Mouse (Mus musculus): Measurements from ENCODE around the gene Olfr77. TPM values are rescaled to one million over a fixed set of nuclear protein-coding genes. Genes with fewer than 3 reads are reported as not detected.

The Olfr77 gene
- 0.27 and 0.43 TPM in 2 replicates for polyA plus RNA-seq (2014; fragmentation: Nextera tagmentation; extraction: Ambion mirVana)

- Histone ChIP-seq H3K9me3 (ENCODE audit: control insufficient read depth, low read length) (peaks cover 5% of the 10 kb centered on the region), H3K27ac (ENCODE audit: low read depth, low read length) (no peak within 1 kb of the TSS), H3K4me1 (ENCODE audit: control insufficient read depth, insufficient read depth, low read length) (no peaks in the 10 kb centered on the region), H3K27me3 (ENCODE audit: control insufficient read depth, insufficient read depth, low read length) (no peaks in the 10 kb centered on the region), H3K4me3 (ENCODE audit: low read length) (no peak within 1 kb of the TSS), H3K9ac (ENCODE audit: low read depth, low read length) (no peak within 1 kb of the TSS), H3K4me2 (replicated peaks; ENCODE audit: low read depth, low read length) (no peak within 1 kb of the TSS), H3K36me3 (ENCODE audit: control insufficient read depth, insufficient read depth, low read length) (no peaks in the 10 kb centered on the region)
- ATAC-seq (ENCODE audit: low FRiP score, low TSS enrichment): no peak
- WGBS: 91% methylated on average over 2 of the region's 2 CpGs
Observed at GRCm38 (mm10) chr9:19916565-19916964, at the start of gene Olfr77. Olfr77 (plus strand) TSS chr9:19916865.

DNA sequence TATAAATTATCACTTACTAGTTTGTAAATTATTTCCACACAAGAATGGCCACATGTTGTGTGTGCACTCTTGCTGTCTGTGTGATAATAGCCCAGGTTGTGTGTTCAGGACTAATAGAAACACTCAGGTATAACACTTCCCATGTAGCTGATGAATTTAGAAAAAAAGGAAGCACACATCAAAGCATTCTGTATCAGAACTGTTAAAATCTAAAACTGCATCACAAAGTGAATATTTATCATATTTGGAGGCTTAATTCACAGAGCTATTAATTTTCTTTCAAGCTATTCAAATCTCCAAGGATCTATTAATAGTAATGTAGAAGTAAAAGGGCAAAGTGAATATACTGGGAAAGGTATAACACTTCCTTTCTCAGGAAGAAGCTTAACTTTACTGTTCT, 28.8 kb upstream of the Olfr77 start, which contains the start of gene Olfr862:
Gene Olfr862, minus strand, starts transcription at position 101 of the 400 bp plus-strand sequence.
- Histone ChIP-seq H3K9me3 (ENCODE audit: control insufficient read depth, low read length) (no peaks in the 10 kb centered on the region), H3K27me3 (ENCODE audit: control insufficient read depth, insufficient read depth, low read length) (no peaks in the 10 kb centered on the region), H3K4me2 (replicated peaks; ENCODE audit: low read depth, low read length) (no peak within 1 kb of the TSS), H3K36me3 (ENCODE audit: control insufficient read depth, insufficient read depth, low read length) (no peaks in the 10 kb centered on the region), H3K9ac (ENCODE audit: low read depth, low read length) (no peak within 1 kb of the TSS), H3K4me1 (ENCODE audit: control insufficient read depth, insufficient read depth, low read length) (no peaks in the 10 kb centered on the region), H3K4me3 (ENCODE audit: low read length) (no peak within 1 kb of the TSS), H3K27ac (ENCODE audit: low read depth, low read length) (no peak within 1 kb of the TSS)
- no peak for ATAC-seq (ENCODE audit: low FRiP score, low TSS enrichment)

DNA sequence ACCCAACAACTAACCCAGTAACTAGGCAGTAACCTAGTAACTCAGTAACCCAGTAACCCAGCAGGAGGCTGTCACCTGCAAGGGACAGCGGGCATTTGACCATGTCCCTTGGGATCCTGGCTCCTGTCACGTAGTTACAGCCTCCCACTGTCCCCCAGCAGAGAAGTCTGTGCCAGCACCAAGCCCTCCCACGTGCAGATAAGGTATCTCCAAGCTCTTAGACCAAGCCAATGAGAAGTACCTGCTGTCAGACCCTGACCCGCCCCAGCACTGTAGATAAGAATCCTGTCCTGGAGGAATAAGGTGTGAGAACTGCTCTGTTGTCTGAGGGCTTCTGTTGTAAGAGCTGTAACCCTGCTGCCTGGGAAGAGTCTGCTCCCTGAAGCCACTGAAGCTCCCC, 5.5 kb upstream of the Olfr77 start:
- Histone ChIP-seq H3K4me3 (ENCODE audit: low read length) (no peak overlapping the region), H3K4me2 (replicated peaks; ENCODE audit: low read depth, low read length) (no peak overlapping the region), H3K9me3 (ENCODE audit: control insufficient read depth, low read length) (peaks cover 4% of the 10 kb centered on the region; the same call in 1 of the 2 replicates), H3K27ac (ENCODE audit: low read depth, low read length) (no peak overlapping the region), H3K36me3 (ENCODE audit: control insufficient read depth, insufficient read depth, low read length) (no peaks in the 10 kb centered on the region), H3K9ac (ENCODE audit: low read depth, low read length) (no peak overlapping the region), H3K4me1 (ENCODE audit: control insufficient read depth, insufficient read depth, low read length) (no peaks in the 10 kb centered on the region), H3K27me3 (ENCODE audit: control insufficient read depth, insufficient read depth, low read length) (no peaks in the 10 kb centered on the region)
- no peak for ATAC-seq (ENCODE audit: low FRiP score, low TSS enrichment)
- WGBS: 64% methylated on average over 4 of the region's 4 CpGs

Other genes starting within 250 kb of the Olfr77 start
- gene Olfr857, start 207.4 kb upstream of the Olfr77 start, polyA plus RNA-seq (2014; fragmentation: Nextera tagmentation; extraction: Ambion mirVana): not detected in 2 replicates
- not detected in 2 replicates for gene Olfr58, start 136.6 kb upstream of the Olfr77 start, polyA plus RNA-seq (2014; fragmentation: Nextera tagmentation; extraction: Ambion mirVana)
- not detected in 2 replicates for gene Olfr859, start 112.0 kb upstream of the Olfr77 start, polyA plus RNA-seq (2014; fragmentation: Nextera tagmentation; extraction: Ambion mirVana)
- gene Olfr860, start 67.1 kb upstream of the Olfr77 start, polyA plus RNA-seq (2014; fragmentation: Nextera tagmentation; extraction: Ambion mirVana): not detected in 2 replicates
- not detected in 2 replicates for gene Olfr862, start 28.9 kb upstream of the Olfr77 start, polyA plus RNA-seq (2014; fragmentation: Nextera tagmentation; extraction: Ambion mirVana)
- not detected in 2 replicates for gene Olfr866, start 111.2 kb downstream of the Olfr77 start, polyA plus RNA-seq (2014; fragmentation: Nextera tagmentation; extraction: Ambion mirVana)
- not detected in 2 replicates for gene Olfr867, start 140.7 kb downstream of the Olfr77 start, polyA plus RNA-seq (2014; fragmentation: Nextera tagmentation; extraction: Ambion mirVana)
- not detected in 2 replicates for gene Olfr868, start 181.8 kb downstream of the Olfr77 start, polyA plus RNA-seq (2014; fragmentation: Nextera tagmentation; extraction: Ambion mirVana)
- gene Olfr869, start 212.1 kb downstream of the Olfr77 start, polyA plus RNA-seq (2014; fragmentation: Nextera tagmentation; extraction: Ambion mirVana): not detected in 2 replicates